In genomic region chr10:42245256-42245601, GRCm38 (mm10) we compare ENCODE assay signal across 15 mouse cellular contexts. TPM values are rescaled to one million over a fixed set of nuclear protein-coding genes. Genes with fewer than 3 reads are reported as not detected.
DNase-seq lines count a peak whose midpoint lies in the region; ATAC-seq and TF ChIP-seq lines count a peak whose summit lies in the region.
"Had no signal": no experiment of that assay in that cellular context is flagged by ENCODE, and none has a peak within 500 bp of the region (broad histone marks: within the 10 kb centered on the region; RNA-seq: fewer than 3 reads in every experiment).

No protein-coding gene starts in this region.

- 92% methylated on average over 3 of the region's 3 CpGs for WGBS in embryonic facial prominence, embryonic 13.5 days
- WGBS in embryonic facial prominence, embryonic 10.5 days: 94% methylated on average over 3 of the region's 3 CpGs
- WGBS in kidney, adult 2 months: 69% methylated on average over 3 of the region's 3 CpGs
- WGBS in kidney, embryonic 16.5 days: 89% methylated on average over 3 of the region's 3 CpGs
- WGBS in liver, embryonic 16.5 days (ENCODE audit: insufficient replicate concordance): 68% methylated on average over 3 of the region's 3 CpGs

- no peak for DNase-seq in embryonic facial prominence, embryonic 10.5 days (ENCODE audit: low spot score)
- DNase-seq in kidney, adult 2 months: no peak
- peak; percentile 82 for DNase-seq in brain, adult 2 months (ENCODE audit: low read depth, low spot score)
- no peak for DNase-seq in thymus, postnatal 25 days
- DNase-seq in yolk sac, embryonic 10.5 days (ENCODE audit: low spot score): no peak
- DNase-seq: adrenal gland, adult 8-10 months; B cell, adult 2 months; gastrocnemius, postnatal 36 days; right cerebral cortex, postnatal 4 days had no signal

- no peak for ATAC-seq in embryonic facial prominence, embryonic 13.5 days (ENCODE audit: insufficient number of reproducible peaks, insufficient read depth, low FRiP score, low TSS enrichment, low read depth)
- ATAC-seq in kidney, embryonic 16.5 days (ENCODE audit: low FRiP score, low TSS enrichment): no peak
- no peak for ATAC-seq in liver, embryonic 16.5 days (ENCODE audit: low read depth)
- ATAC-seq: intestine, postnatal 0 days had no signal

- H3K4me2 ChIP-seq in embryonic facial prominence, embryonic 13.5 days: no peak overlapping the region
- no peak overlapping the region for H3K4me2 ChIP-seq in kidney, embryonic 16.5 days (replicated peaks; ENCODE audit: low read depth, low read length)
- peak overlapping the region; percentile 46 for H3K4me2 ChIP-seq in liver, embryonic 16.5 days (ENCODE audit: low read depth, low read length)
- H3K4me2 ChIP-seq: hindbrain, embryonic 13.5 days; midbrain, embryonic 12.5 days had no signal

- TF ChIP-seq POLR2A in kidney, adult 2 months (IDR thresholded peaks at IDR 0.05; ENCODE audit: low read depth, low read length): no peak

- H3K27me3 ChIP-seq in embryonic facial prominence, embryonic 13.5 days: no peaks in the 10 kb centered on the region
- peaks cover 6% of the 10 kb centered on the region; the same call in 1 of the 2 replicates for H3K27me3 ChIP-seq in embryonic facial prominence, embryonic 10.5 days (replicated peaks; ENCODE audit: low read depth, poor library complexity, severe bottlenecking)
- no peaks in the 10 kb centered on the region for H3K27me3 ChIP-seq in kidney, adult 2 months (replicated peaks; ENCODE audit: control insufficient read depth, insufficient read depth, low read length)
- H3K27me3 ChIP-seq in kidney, embryonic 16.5 days (ENCODE audit: insufficient read depth, low read length): no peaks in the 10 kb centered on the region
- H3K27me3 ChIP-seq in liver, embryonic 16.5 days (ENCODE audit: control insufficient read depth, insufficient read depth, low read depth, low read length): no peaks in the 10 kb centered on the region
- H3K27me3 ChIP-seq: hindbrain, embryonic 13.5 days; midbrain, embryonic 12.5 days had no signal

- no peaks in the 10 kb centered on the region for H3K9me3 ChIP-seq in embryonic facial prominence, embryonic 13.5 days
- no peaks in the 10 kb centered on the region for H3K9me3 ChIP-seq in embryonic facial prominence, embryonic 10.5 days
- H3K9me3 ChIP-seq in kidney, embryonic 16.5 days (ENCODE audit: low read length): no peaks in the 10 kb centered on the region
- no peaks in the 10 kb centered on the region for H3K9me3 ChIP-seq in liver, embryonic 16.5 days (replicated peaks; ENCODE audit: control insufficient read depth, low read length)
- H3K9me3 ChIP-seq: hindbrain, embryonic 13.5 days; midbrain, embryonic 12.5 days had no signal

- H3K4me1 ChIP-seq in embryonic facial prominence, embryonic 13.5 days: peaks cover 67% of the 10 kb centered on the region
- peaks cover 35% of the 10 kb centered on the region for H3K4me1 ChIP-seq in embryonic facial prominence, embryonic 10.5 days
- H3K4me1 ChIP-seq in kidney, adult 2 months (ENCODE audit: control insufficient read depth, insufficient read depth, low read length): peaks cover 51% of the 10 kb centered on the region
- peaks cover 41% of the 10 kb centered on the region for H3K4me1 ChIP-seq in kidney, embryonic 16.5 days (ENCODE audit: insufficient read depth, low read length)
- peaks cover 92% of the 10 kb centered on the region for H3K4me1 ChIP-seq in liver, embryonic 16.5 days (ENCODE audit: control insufficient read depth, low read depth, low read length)

- TF ChIP-seq CTCF in kidney, adult 2 months (conservative IDR thresholded peaks at IDR 0.05; ENCODE audit: insufficient read depth, insufficient read length, low read depth, low read length): no peak

- 0 out of 2 replicates have a peak overlapping the region, but pooled peaks have one; percentile 13 for H3K27ac ChIP-seq in embryonic facial prominence, embryonic 13.5 days
- no peak overlapping the region for H3K27ac ChIP-seq in embryonic facial prominence, embryonic 10.5 days (replicated peaks)
- peak overlapping the region; percentile 13 for H3K27ac ChIP-seq in kidney, adult 2 months (ENCODE audit: insufficient read depth, low read depth, low read length)
- no peak overlapping the region for H3K27ac ChIP-seq in kidney, embryonic 16.5 days (ENCODE audit: low read length)
- peak overlapping the region; percentile 97 for H3K27ac ChIP-seq in liver, embryonic 16.5 days (ENCODE audit: low read length)
- H3K27ac ChIP-seq: hindbrain, embryonic 13.5 days; midbrain, embryonic 12.5 days had no signal

- H3K4me3 ChIP-seq in embryonic facial prominence, embryonic 13.5 days: no peak overlapping the region
- H3K4me3 ChIP-seq in embryonic facial prominence, embryonic 10.5 days: no peak overlapping the region
- no peak overlapping the region for H3K4me3 ChIP-seq in kidney, adult 2 months (ENCODE audit: insufficient read depth, low read depth, low read length)
- H3K4me3 ChIP-seq in kidney, embryonic 16.5 days (ENCODE audit: low read length): no peak overlapping the region
- H3K4me3 ChIP-seq in liver, embryonic 16.5 days (ENCODE audit: low read depth, low read length): no peak overlapping the region
- H3K4me3 ChIP-seq: hindbrain, embryonic 13.5 days; midbrain, embryonic 12.5 days had no signal

- no peaks in the 10 kb centered on the region for H3K36me3 ChIP-seq in embryonic facial prominence, embryonic 13.5 days
- H3K36me3 ChIP-seq in embryonic facial prominence, embryonic 10.5 days (replicated peaks): no peaks in the 10 kb centered on the region
- no peaks in the 10 kb centered on the region for H3K36me3 ChIP-seq in kidney, adult 2 months (ENCODE audit: control insufficient read depth, insufficient read depth, low read length)
- no peaks in the 10 kb centered on the region for H3K36me3 ChIP-seq in kidney, embryonic 16.5 days (ENCODE audit: insufficient read depth, low read length)
- H3K36me3 ChIP-seq in liver, embryonic 16.5 days (ENCODE audit: control insufficient read depth, insufficient read depth): peaks cover 6% of the 10 kb centered on the region; the same call in 1 of the 2 replicates
- H3K36me3 ChIP-seq: hindbrain, embryonic 13.5 days; midbrain, embryonic 12.5 days had no signal

- no peak overlapping the region for H3K9ac ChIP-seq in embryonic facial prominence, embryonic 13.5 days
- H3K9ac ChIP-seq in kidney, embryonic 16.5 days (replicated peaks; ENCODE audit: low read length): no peak overlapping the region
- H3K9ac ChIP-seq in liver, embryonic 16.5 days (ENCODE audit: low read depth, low read length): peak overlapping the region; percentile 40
- H3K9ac ChIP-seq: hindbrain, embryonic 13.5 days; midbrain, embryonic 12.5 days had no signal

RNA-seq across cellular contexts. Expression of gene Foxo3, which starts 31.3 kb away (rescaled TPM):
- 8.0 and 8.6 TPM in 2 replicates for polyA plus RNA-seq in embryonic facial prominence, embryonic 13.5 days (2015; fragmentation: Nextera tagmentation; extraction: Ambion mirVana)
- 2.8 and 3.3 TPM in 2 replicates for polyA plus RNA-seq in embryonic facial prominence, embryonic 10.5 days (2016; fragmentation: Nextera tagmentation; extraction: Ambion mirVana)
- 29.2 and 35.5 TPM in 2 replicates for polyA plus RNA-seq in kidney, adult 2 months (2012; rRNA removed)
- polyA plus RNA-seq in kidney, embryonic 16.5 days (2015; fragmentation: Nextera tagmentation; extraction: Ambion mirVana): 5.9 and 6.3 TPM in 2 replicates
- 12.7 and 13.7 TPM in 2 replicates for polyA plus RNA-seq in liver, embryonic 16.5 days (2015; fragmentation: Nextera tagmentation; extraction: Ambion mirVana)

Comparison
In these comparisons a context has a peak if more than half of its experiments do, and no peak if none do; other contexts are left out.
1. H3K27ac ChIP-seq: peak in embryonic facial prominence, embryonic 13.5 days (single experiment), kidney, adult 2 months (single experiment) and liver, embryonic 16.5 days (single experiment); none in embryonic facial prominence, embryonic 10.5 days (single experiment) and kidney, embryonic 16.5 days (single experiment).